14 mouse cellular contexts compared by ENCODE assay signal in genomic region chr8:81062566-81062965, GRCm38 (mm10). TPM values are rescaled to one million over a fixed set of nuclear protein-coding genes. Genes with fewer than 3 reads are reported as not detected.
DNase-seq lines count a peak whose midpoint lies in the region; ATAC-seq and TF ChIP-seq lines count a peak whose summit lies in the region.
"Had no signal": no experiment of that assay in that cellular context is flagged by ENCODE, and none has a peak within 500 bp of the region (broad histone marks: within the 10 kb centered on the region; RNA-seq: fewer than 3 reads in every experiment).

No protein-coding gene starts in this region.

- ATAC-seq in embryonic facial prominence, embryonic 15.5 days (ENCODE audit: insufficient number of reproducible peaks, low FRiP score, low TSS enrichment, low read depth): no peak
- ATAC-seq in lung, postnatal 0 days: peak; percentile 73
- ATAC-seq in midbrain, postnatal 0 days (ENCODE audit: low FRiP score): no peak

- 0 out of 2 replicates have a peak overlapping the region, but pooled peaks have one; percentile 8 for H3K4me2 ChIP-seq in embryonic facial prominence, embryonic 15.5 days (replicated peaks)
- no peak overlapping the region for H3K4me2 ChIP-seq in lung, postnatal 0 days (replicated peaks; ENCODE audit: low read depth, low read length)
- H3K4me2 ChIP-seq in midbrain, postnatal 0 days (ENCODE audit: low read depth, low read length, poor library complexity, severe bottlenecking): no peak overlapping the region
- H3K4me2 ChIP-seq: forebrain, embryonic 12.5 days; hindbrain, embryonic 12.5 days had no signal

- TF ChIP-seq CTCF in lung, postnatal 0 days (IDR thresholded peaks at IDR 0.05): peak; percentile 16; the same call in 1 of the 2 replicates
- no peak for TF ChIP-seq CTCF in midbrain, postnatal 0 days (IDR thresholded peaks at IDR 0.05)

- peak; percentile 28; the same call in 1 of the 2 replicates for TF ChIP-seq EP300 in lung, postnatal 0 days (IDR thresholded peaks at IDR 0.05)

- no peaks in the 10 kb centered on the region for H3K36me3 ChIP-seq in embryonic facial prominence, embryonic 15.5 days
- no peaks in the 10 kb centered on the region for H3K36me3 ChIP-seq in lung, postnatal 0 days (ENCODE audit: insufficient read depth, low read length)
- no peaks in the 10 kb centered on the region for H3K36me3 ChIP-seq in midbrain, postnatal 0 days (ENCODE audit: insufficient read depth, low read length)
- H3K36me3 ChIP-seq: forebrain, embryonic 12.5 days; heart, embryonic 10.5 days; hindbrain, embryonic 12.5 days had no signal

- peak; percentile 27 for DNase-seq in Muller cell, postnatal 12 days (ENCODE audit: inconsistent ontology term)
- DNase-seq in lung, postnatal 0 days (ENCODE audit: low spot score): peak; percentile 52
- peak; percentile 32 for DNase-seq in lung, postnatal 36 days
- DNase-seq in midbrain, postnatal 0 days (ENCODE audit: low spot score): no peak
- DNase-seq in layer of hippocampus, adult 11-12 months (ENCODE audit: low spot score): no peak
- no peak for DNase-seq in layer of hippocampus, adult 8-10 months (ENCODE audit: low spot score in 2 of 2)
- DNase-seq: adrenal gland, adult 8-10 months; adrenal gland, postnatal 36 days; gastrocnemius, postnatal 10 days; heart, adult 18-20 months had no signal

- H3K27ac ChIP-seq in embryonic facial prominence, embryonic 15.5 days (replicated peaks): 0 out of 2 replicates have a peak overlapping the region, but pooled peaks have one; percentile 5
- H3K27ac ChIP-seq in lung, postnatal 0 days (ENCODE audit: low read length): no peak overlapping the region
- no peak overlapping the region for H3K27ac ChIP-seq in midbrain, postnatal 0 days (ENCODE audit: low read depth, low read length)
- H3K27ac ChIP-seq: forebrain, embryonic 12.5 days; heart, embryonic 10.5 days; hindbrain, embryonic 12.5 days had no signal

- 33% methylated on average over 3 of the region's 3 CpGs for WGBS in embryonic facial prominence, embryonic 15.5 days
- WGBS in lung, postnatal 0 days: 43% methylated on average over 3 of the region's 3 CpGs
- 76% methylated on average over 3 of the region's 3 CpGs for WGBS in midbrain, postnatal 0 days

- no peak overlapping the region for H3K4me3 ChIP-seq in embryonic facial prominence, embryonic 15.5 days (replicated peaks)
- H3K4me3 ChIP-seq in lung, postnatal 0 days (ENCODE audit: low read depth, low read length): no peak overlapping the region
- no peak overlapping the region for H3K4me3 ChIP-seq in midbrain, postnatal 0 days (ENCODE audit: low read depth, low read length)
- H3K4me3 ChIP-seq: forebrain, embryonic 12.5 days; heart, embryonic 10.5 days; hindbrain, embryonic 12.5 days had no signal

- no peaks in the 10 kb centered on the region for H3K9me3 ChIP-seq in embryonic facial prominence, embryonic 15.5 days (replicated peaks)
- no peaks in the 10 kb centered on the region for H3K9me3 ChIP-seq in lung, postnatal 0 days (ENCODE audit: low read length)
- H3K9me3 ChIP-seq in midbrain, postnatal 0 days (ENCODE audit: low read length): no peaks in the 10 kb centered on the region
- H3K9me3 ChIP-seq: forebrain, embryonic 12.5 days; heart, embryonic 10.5 days; hindbrain, embryonic 12.5 days had no signal

- H3K9ac ChIP-seq in embryonic facial prominence, embryonic 15.5 days: no peak overlapping the region
- no peak overlapping the region for H3K9ac ChIP-seq in lung, postnatal 0 days (replicated peaks; ENCODE audit: low read depth)
- H3K9ac ChIP-seq in midbrain, postnatal 0 days (replicated peaks; ENCODE audit: low read length, poor library complexity, severe bottlenecking): no peak overlapping the region
- H3K9ac ChIP-seq: forebrain, embryonic 12.5 days; hindbrain, embryonic 12.5 days had no signal

- H3K27me3 ChIP-seq in embryonic facial prominence, embryonic 15.5 days: no peaks in the 10 kb centered on the region
- H3K27me3 ChIP-seq in lung, postnatal 0 days (replicated peaks; ENCODE audit: insufficient read depth, low read length): no peaks in the 10 kb centered on the region
- H3K27me3 ChIP-seq in midbrain, postnatal 0 days (ENCODE audit: insufficient read depth, low read length): no peaks in the 10 kb centered on the region
- H3K27me3 ChIP-seq: forebrain, embryonic 12.5 days; hindbrain, embryonic 12.5 days had no signal

- no peaks in the 10 kb centered on the region for H3K4me1 ChIP-seq in embryonic facial prominence, embryonic 15.5 days
- H3K4me1 ChIP-seq in lung, postnatal 0 days (ENCODE audit: insufficient read depth, low read depth, low read length): no peaks in the 10 kb centered on the region
- no peaks in the 10 kb centered on the region for H3K4me1 ChIP-seq in midbrain, postnatal 0 days (ENCODE audit: insufficient read depth, low read length)
- H3K4me1 ChIP-seq: forebrain, embryonic 12.5 days; heart, embryonic 10.5 days; hindbrain, embryonic 12.5 days had no signal

RNA-seq across cellular contexts. Expression of gene Usp38, which starts 47.8 kb away (rescaled TPM):
- 18.0 and 18.3 TPM in 2 replicates for polyA plus RNA-seq in embryonic facial prominence, embryonic 15.5 days (2015; fragmentation: Nextera tagmentation; extraction: Ambion mirVana)
- 9.6 and 11.2 TPM in 2 replicates for polyA plus RNA-seq in lung, postnatal 0 days (2015; fragmentation: Nextera tagmentation; extraction: Ambion mirVana)
- total RNA-seq in midbrain, postnatal 0 days (2014; rRNA removed): 30.4 and 38.7 TPM in 2 replicates
- polyA plus RNA-seq in midbrain, postnatal 0 days (2015; fragmentation: Nextera tagmentation; extraction: Ambion mirVana): 14.8 and 17.9 TPM in 2 replicates
- total RNA-seq in layer of hippocampus, adult 8-10 months (2022): 10 to 100 TPM; 21.5 to 25.2 (median 23.4) TPM

Comparison
In these comparisons a context has a peak if more than half of its experiments do, and no peak if none do; other contexts are left out.
1. DNase-seq: peak in Muller cell, postnatal 12 days (single experiment), lung, postnatal 0 days (single experiment) and lung, postnatal 36 days (single experiment); none in midbrain, postnatal 0 days (single experiment), layer of hippocampus, adult 11-12 months (single experiment) and layer of hippocampus, adult 8-10 months (0 of 2).